Mouse (Mus musculus): Measurements from ENCODE around the gene Bahcc1. TPM values are rescaled to one million over a fixed set of nuclear protein-coding genes. Genes with fewer than 3 reads are reported as not detected.

The Bahcc1 gene
- total RNA-seq (2014; rRNA removed) (31.1 and 43.1 TPM in 2 replicates), polyA plus RNA-seq (2015; fragmentation: Nextera tagmentation; extraction: Ambion mirVana) (8.8 and 9.1 TPM in 2 replicates)

DNA sequence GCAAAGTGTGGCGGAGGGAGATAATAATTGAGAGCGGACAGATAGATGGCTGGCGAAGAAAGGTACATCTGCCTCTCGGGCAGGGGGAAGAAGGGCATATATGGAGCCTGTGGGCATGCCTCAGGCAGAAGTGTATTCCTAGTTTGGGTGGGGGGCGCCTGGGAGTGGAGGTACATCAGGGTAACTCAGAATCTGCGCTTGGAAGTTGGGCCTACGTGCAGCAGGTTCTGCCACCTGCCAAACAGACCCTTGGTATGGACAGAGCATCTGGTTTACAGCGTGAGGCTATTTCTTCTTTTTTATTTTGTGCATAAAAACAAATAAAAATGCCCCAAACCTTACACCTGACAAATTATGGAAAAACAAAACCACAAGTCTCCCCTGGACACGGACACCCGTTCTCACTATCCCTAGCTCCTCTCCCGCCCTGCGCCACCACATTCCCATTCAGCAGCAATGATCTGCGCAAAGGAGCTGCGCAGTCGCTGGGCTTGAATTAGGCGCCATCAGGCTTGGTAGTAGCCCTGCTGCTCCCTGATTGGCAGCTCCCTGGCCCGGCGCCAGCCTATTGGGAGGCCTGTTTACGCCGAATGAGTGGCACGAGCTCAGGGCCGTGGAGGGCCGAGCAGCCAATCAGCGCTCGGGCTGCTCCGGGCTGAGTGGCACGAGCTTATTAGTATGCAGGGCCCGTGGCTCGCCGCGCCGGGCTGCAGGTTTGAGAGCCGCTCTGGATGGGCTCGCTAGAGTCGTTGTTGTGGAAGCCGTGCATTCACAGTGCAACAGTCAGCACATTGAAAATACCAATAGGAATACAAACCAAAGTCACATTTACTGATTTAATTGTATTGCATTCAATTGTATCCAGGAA is at the start of gene Bahcc1:
Gene Bahcc1 (plus strand): TSS at position 718 of the 868 bp plus-strand sequence.
- H3K27ac ChIP-seq = peak within 1 kb of the TSS; percentile 98
- H3K36me3 ChIP-seq (ENCODE audit: insufficient read depth, low read length) = no peaks in the 10 kb centered on the region
- 1% methylated on average over 36 of the region's 36 CpGs for WGBS
- H3K4me2 ChIP-seq (ENCODE audit: low read depth, low read length) = peak within 1 kb of the TSS; percentile 92
- TF ChIP-seq CTCF (IDR thresholded peaks at IDR 0.05; ENCODE audit: low read depth) = 0 out of 2 replicates have a peak, but pooled peaks have one; percentile 10
- H3K4me1 ChIP-seq (ENCODE audit: insufficient read depth, low read length) = peaks cover 28% of the 10 kb centered on the region
- DNase-seq (ENCODE audit: low spot score) (peak; percentile 100), ATAC-seq (peak; percentile 94)
- H3K9ac ChIP-seq (replicated peaks; ENCODE audit: low read length) = peak within 1 kb of the TSS; percentile 100
- no peaks in the 10 kb centered on the region for H3K27me3 ChIP-seq (ENCODE audit: insufficient read depth, low read length)
- H3K4me3 ChIP-seq (ENCODE audit: low read length) = peak within 1 kb of the TSS; percentile 82
- no peaks in the 10 kb centered on the region for H3K9me3 ChIP-seq (ENCODE audit: low read length)

DNA sequence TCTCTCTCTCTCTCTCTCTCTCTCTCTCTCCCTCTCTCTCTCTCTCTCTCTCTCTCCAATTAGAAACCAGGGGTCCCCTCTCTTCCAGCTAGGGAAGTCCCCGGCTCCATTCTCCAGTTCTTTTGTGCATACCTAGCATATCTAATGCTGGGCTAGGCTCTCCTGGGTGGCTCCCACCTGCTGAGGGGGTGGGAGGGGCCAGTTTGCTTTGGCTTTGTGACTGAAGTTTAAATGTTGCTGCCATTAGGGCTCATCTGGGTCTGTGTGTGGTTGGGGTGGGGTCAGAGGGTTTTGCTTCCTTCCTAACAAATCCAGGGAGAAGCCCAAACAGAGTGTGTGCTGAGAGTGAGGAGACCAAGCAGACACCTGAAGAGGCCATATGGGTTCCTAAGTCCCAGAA is 49.6 kb upstream of the Bahcc1 start:
- WGBS = 15% methylated on average over 1 of the region's 1 CpGs
- Histone ChIP-seq H3K4me3 (ENCODE audit: low read length) (no peak overlapping the region), H3K27ac (no peak overlapping the region), H3K9ac (replicated peaks; ENCODE audit: low read length) (no peak overlapping the region), H3K4me1 (ENCODE audit: insufficient read depth, low read length) (peaks cover 30% of the 10 kb centered on the region), H3K4me2 (ENCODE audit: low read depth, low read length) (no peak overlapping the region), H3K27me3 (ENCODE audit: insufficient read depth, low read length) (no peaks in the 10 kb centered on the region), H3K9me3 (ENCODE audit: low read length) (no peaks in the 10 kb centered on the region), H3K36me3 (ENCODE audit: insufficient read depth, low read length) (no peaks in the 10 kb centered on the region)
- DNase-seq (ENCODE audit: low spot score) (no peak), ATAC-seq (no peak)
- TF ChIP-seq CTCF (IDR thresholded peaks at IDR 0.05; ENCODE audit: low read depth) = no peak

DNA sequence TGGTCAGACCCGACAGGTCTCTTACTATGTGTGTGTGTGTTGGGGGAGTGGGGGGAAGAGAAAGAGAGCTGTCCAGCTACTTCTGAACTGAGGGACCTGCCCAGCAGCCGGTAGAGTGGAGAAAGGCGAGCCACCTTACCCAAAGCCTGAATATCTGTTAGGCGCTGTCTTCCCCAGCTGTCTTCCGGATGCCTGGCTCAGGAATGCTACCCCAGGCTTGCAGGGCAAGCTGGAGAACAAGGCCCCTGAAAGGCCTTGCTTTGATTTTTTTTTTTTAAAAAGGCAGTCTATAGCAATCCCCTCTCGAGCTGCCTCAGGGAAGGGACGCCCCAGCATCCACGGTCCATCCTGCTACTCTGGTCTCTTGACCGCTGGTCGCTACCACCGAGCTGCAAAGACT is 49.0 kb upstream of the Bahcc1 start:
- ATAC-seq = no peak
- H3K4me3 ChIP-seq (ENCODE audit: low read length) = no peak overlapping the region
- H3K4me1 ChIP-seq (ENCODE audit: insufficient read depth, low read length) = peaks cover 30% of the 10 kb centered on the region
- no peaks in the 10 kb centered on the region for H3K36me3 ChIP-seq (ENCODE audit: insufficient read depth, low read length)
- DNase-seq (ENCODE audit: low spot score) = no peak
- H3K27ac ChIP-seq = peak overlapping the region; percentile 77
- peak overlapping the region; percentile 96; the same call in 1 of the 2 replicates for H3K4me2 ChIP-seq (ENCODE audit: low read depth, low read length)
- TF ChIP-seq CTCF (IDR thresholded peaks at IDR 0.05; ENCODE audit: low read depth) = no peak
- 43% methylated on average over 11 of the region's 11 CpGs for WGBS
- H3K9ac ChIP-seq (replicated peaks; ENCODE audit: low read length) = peak overlapping the region; percentile 30
- no peaks in the 10 kb centered on the region for H3K27me3 ChIP-seq (ENCODE audit: insufficient read depth, low read length)
- H3K9me3 ChIP-seq (ENCODE audit: low read length) = no peaks in the 10 kb centered on the region

DNA sequence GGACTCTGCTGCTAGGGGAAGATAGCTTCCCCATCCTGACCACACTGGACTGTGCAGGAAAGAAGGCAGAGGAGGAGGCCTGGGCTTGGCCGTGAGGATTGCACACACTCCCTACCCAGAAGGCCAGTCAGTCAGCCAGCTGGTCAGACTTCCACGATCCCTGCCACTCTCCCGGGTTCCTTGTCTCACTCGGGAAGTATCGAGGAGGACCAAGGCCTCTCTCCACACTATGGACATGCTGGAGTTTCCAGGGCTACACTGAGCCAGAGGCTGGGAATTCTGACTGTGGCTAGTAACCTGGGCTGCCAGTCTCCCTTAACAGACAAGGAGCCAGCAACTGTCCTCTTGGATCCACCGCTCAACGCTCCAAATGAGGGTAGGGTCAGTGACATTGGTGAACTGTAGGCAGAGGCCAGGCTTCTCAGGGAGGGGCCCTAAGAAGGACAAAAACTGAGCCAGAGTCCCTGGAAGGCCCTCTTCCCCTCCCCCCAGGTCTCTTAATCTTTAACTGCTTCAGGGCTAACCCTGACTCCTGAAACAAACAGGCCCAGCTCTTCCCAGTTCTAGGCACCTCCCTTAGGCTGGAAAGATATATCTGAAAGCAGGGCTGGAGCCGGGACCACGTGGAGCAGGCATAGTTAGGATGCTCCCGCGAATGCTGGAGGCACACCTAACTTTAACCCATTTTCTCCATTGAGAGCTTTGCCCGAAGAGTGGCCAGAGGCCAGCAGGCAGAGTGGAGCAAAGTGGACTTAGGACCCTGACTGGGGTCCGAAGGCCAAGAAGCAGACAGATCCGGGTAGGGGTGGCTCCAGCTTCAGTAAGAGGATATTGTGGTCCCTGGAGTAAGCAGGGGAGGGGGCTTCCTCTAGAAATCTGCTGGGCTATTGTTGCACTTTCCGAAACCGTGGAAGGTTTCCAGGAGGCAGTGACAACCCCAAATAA is 48.1 kb upstream of the Bahcc1 start:
- no peaks in the 10 kb centered on the region for H3K36me3 ChIP-seq (ENCODE audit: insufficient read depth, low read length)
- H3K4me1 ChIP-seq (ENCODE audit: insufficient read depth, low read length) = peaks cover 30% of the 10 kb centered on the region
- H3K4me2 ChIP-seq (ENCODE audit: low read depth, low read length) = peak overlapping the region; percentile 96
- H3K27me3 ChIP-seq (ENCODE audit: insufficient read depth, low read length) = no peaks in the 10 kb centered on the region
- no peak for TF ChIP-seq CTCF (IDR thresholded peaks at IDR 0.05; ENCODE audit: low read depth)
- peak; percentile 62 for ATAC-seq
- peak overlapping the region; percentile 96 for H3K9ac ChIP-seq (replicated peaks; ENCODE audit: low read length)
- H3K4me3 ChIP-seq (ENCODE audit: low read length) = peak overlapping the region; percentile 69
- peak; percentile 53 for DNase-seq (ENCODE audit: low spot score)
- peak overlapping the region; percentile 77 for H3K27ac ChIP-seq
- WGBS = 7% methylated on average over 16 of the region's 16 CpGs
- H3K9me3 ChIP-seq (ENCODE audit: low read length) = no peaks in the 10 kb centered on the region

DNA sequence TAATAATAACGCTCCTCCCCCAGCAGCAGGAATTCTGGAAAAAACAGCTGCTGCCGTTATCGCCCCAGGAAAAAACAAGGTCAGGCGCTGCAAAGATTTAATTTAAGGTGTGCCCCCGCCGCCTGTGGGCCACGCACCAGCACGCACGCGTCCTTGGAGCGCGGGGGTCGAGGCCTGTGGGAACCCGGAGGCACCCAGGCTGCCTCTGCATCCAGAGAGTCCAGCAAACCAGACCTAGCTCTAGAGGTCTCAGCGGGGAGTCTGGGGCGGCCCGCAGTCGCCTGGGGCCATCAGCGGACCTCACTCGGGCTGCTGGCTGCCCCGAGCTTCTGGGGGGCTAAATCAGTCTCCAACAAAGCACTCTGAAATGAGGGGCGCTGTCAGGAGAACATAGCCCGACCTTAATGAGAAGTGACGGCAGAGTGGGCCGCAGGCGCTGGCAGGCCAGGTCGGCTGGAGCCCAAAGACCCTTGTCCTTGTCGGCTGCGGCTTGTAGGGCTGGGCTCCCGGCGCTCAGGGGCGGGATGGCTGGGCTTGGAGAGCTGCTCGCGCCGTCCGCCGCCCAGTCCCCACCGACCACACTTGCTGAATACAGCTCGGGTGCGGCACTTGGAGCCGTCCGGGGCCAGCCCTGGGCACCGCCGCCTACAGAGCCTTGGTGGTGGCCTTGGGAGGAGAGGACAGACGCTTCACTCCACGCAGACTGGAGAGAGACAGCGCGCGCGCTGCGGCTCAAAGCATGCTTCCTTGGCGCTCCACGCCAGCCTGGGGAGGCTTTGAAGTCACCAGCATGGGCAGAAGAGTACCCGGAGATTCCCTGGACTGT is 47.2 kb upstream of the Bahcc1 start:
- DNase-seq (ENCODE audit: low spot score) = peak; percentile 70
- 1% methylated on average over 54 of the region's 54 CpGs for WGBS
- H3K4me1 ChIP-seq (ENCODE audit: insufficient read depth, low read length) = peaks cover 34% of the 10 kb centered on the region

More for the DNA sequence above, 47.2 kb upstream of the Bahcc1 start:
- H3K27me3 ChIP-seq (ENCODE audit: insufficient read depth, low read length) = no peaks in the 10 kb centered on the region
- H3K4me3 ChIP-seq (ENCODE audit: low read length) = peak overlapping the region; percentile 69
- H3K36me3 ChIP-seq (ENCODE audit: insufficient read depth, low read length) = no peaks in the 10 kb centered on the region
- peak overlapping the region; percentile 96 for H3K9ac ChIP-seq (replicated peaks; ENCODE audit: low read length)
- no peak for TF ChIP-seq CTCF (IDR thresholded peaks at IDR 0.05; ENCODE audit: low read depth)
- peak overlapping the region; percentile 77 for H3K27ac ChIP-seq
- no peak for ATAC-seq
- H3K9me3 ChIP-seq (ENCODE audit: low read length) = no peaks in the 10 kb centered on the region
- peak overlapping the region; percentile 96 for H3K4me2 ChIP-seq (ENCODE audit: low read depth, low read length)

Data from hindbrain, postnatal 0 days (tissue).